Mouse (Mus musculus) lung, embryonic 16.5 days (tissue): ENCODE measurements around the gene Slc2a12. TPM values are rescaled to one million over a fixed set of nuclear protein-coding genes. Genes with fewer than 3 reads are reported as not detected.
A peak's percentile ranks its signal among the peaks of the same experiment; 100 is the strongest.

Experiments used
- ATAC-seq: fragments of 200-750 bp; cut with Nextera tagmentation; 2 replicates; pipeline ENCODE4 v1.8.0; 2017; ENCODE audit warnings: low read depth, mild to moderate bottlenecking, moderate library complexity
- H3K27ac ChIP-seq: fragments of 300-500 bp; sonication (generic); 2 replicates; pipeline ENCODE4 v1.5.1; 2014; ENCODE audit warnings: mild to moderate bottlenecking, control low read depth, low read length
- H3K27me3 ChIP-seq: fragments of 300-500 bp; sonication (generic); 2 replicates; pipeline ENCODE4 v1.6.1; 2014; ENCODE audit warnings: low read depth, low read length, mixed read lengths; ENCODE audit not compliant: control insufficient read depth, insufficient read depth
- H3K36me3 ChIP-seq: fragments of 300-500 bp; sonication (generic); 2 replicates; pipeline ENCODE4 v1.6.1; 2014; ENCODE audit warnings: low read length; ENCODE audit not compliant: control insufficient read depth, insufficient read depth
- H3K4me1 ChIP-seq: fragments of 300-500 bp; sonication (generic); replicated peaks from 2 replicates; pipeline ENCODE4 v1.6.1; 2014; ENCODE audit warnings: low read length, mixed read lengths; ENCODE audit not compliant: control insufficient read depth, insufficient read depth
- H3K4me2 ChIP-seq: fragments of 300-500 bp; sonication (generic); 2 replicates; pipeline ENCODE4 v1.6.1; 2014; ENCODE audit warnings: low read depth, low read length, control low read depth
- H3K4me3 ChIP-seq: fragments of 300-500 bp; sonication (generic); 2 replicates; pipeline ENCODE4 v1.5.1; 2014; ENCODE audit warnings: mild to moderate bottlenecking, low read length, control low read depth
- H3K9ac ChIP-seq: fragments of 300-500 bp; sonication (generic); 2 replicates; pipeline ENCODE4 v1.6.1; 2014; ENCODE audit warnings: low read length, control low read depth
- H3K9me3 ChIP-seq: fragments of 300-500 bp; sonication (generic); 2 replicates; pipeline ENCODE4 v1.6.1; 2016; ENCODE audit warnings: low read length; ENCODE audit not compliant: control insufficient read depth
- WGBS: fragments of 180-500 bp; shearing (Covaris S2); extraction: QIAGEN DNeasy Blood & Tissue Kit; methylation state at CpG from one replicate; pipeline ENCODE4 v1.1.7; 2014; 5-methylcytosine and 5-hydroxymethylcytosine counted together
- polyA plus RNA-seq: library from polyadenylated mRNA; unstranded; fragments of >200 nt; fragmentation: Nextera tagmentation; extraction: Ambion mirVana; gene quantifications from 2 replicates; pipeline ENCODE4 v1.2.1, GENCODE M21; 2015

Gene Slc2a12
- polyA plus RNA-seq, 1 experiment from 2014 or later, result 1.5 TPM

GRCm38 (mm10) chr10:22698158-22698953, 53.5 kb downstream of the Slc2a12 start:
- Histone ChIP-seq H3K4me3 (no peak overlapping the region), H3K9me3 (no peaks in the 10 kb centered on the region), H3K27me3 (no peaks in the 10 kb centered on the region), H3K27ac (peak overlapping the region; percentile 22; the same call in 1 of the 2 replicates), H3K4me2 (peak overlapping the region; percentile 18), H3K9ac (no peak overlapping the region), H3K4me1 (peaks cover 17% of the 10 kb centered on the region), H3K36me3 (peaks cover 6% of the 10 kb centered on the region)
- WGBS, result 58% methylated on average over 9 of the region's 9 CpGs
- ATAC-seq, result peak; percentile 78

- 61% methylated on average over 19 of the region's 19 CpGs for WGBS
- H3K4me3 ChIP-seq, result no peak overlapping the region
- no peak overlapping the region for H3K27ac ChIP-seq
- no peaks in the 10 kb centered on the region for H3K27me3 ChIP-seq
- no peaks in the 10 kb centered on the region for H3K9me3 ChIP-seq
- H3K4me1 ChIP-seq, result peaks cover 17% of the 10 kb centered on the region
- no peak overlapping the region for H3K4me2 ChIP-seq
- ATAC-seq, result no peak
- no peak overlapping the region for H3K9ac ChIP-seq
- H3K36me3 ChIP-seq, result peaks cover 8% of the 10 kb centered on the region
These were observed 54.9 kb downstream of the Slc2a12 start for GRCm38 (mm10) chr10:22699487-22700335.

- 61% methylated on average over 9 of the region's 9 CpGs for WGBS
- Histone ChIP-seq H3K9me3 (no peaks in the 10 kb centered on the region), H3K9ac (no peak overlapping the region), H3K27ac (no peak overlapping the region), H3K4me1 (peaks cover 17% of the 10 kb centered on the region), H3K27me3 (no peaks in the 10 kb centered on the region), H3K36me3 (peaks cover 9% of the 10 kb centered on the region), H3K4me3 (no peak overlapping the region), H3K4me2 (no peak overlapping the region)
- ATAC-seq, result no peak
These were observed 56.0 kb downstream of the Slc2a12 start for GRCm38 (mm10) chr10:22700773-22701172.

- peaks cover 14% of the 10 kb centered on the region for H3K36me3 ChIP-seq
- H3K9me3 ChIP-seq, result no peaks in the 10 kb centered on the region
- no peak overlapping the region for H3K9ac ChIP-seq
- peaks cover 17% of the 10 kb centered on the region for H3K4me1 ChIP-seq
- WGBS, result 61% methylated on average over 12 of the region's 12 CpGs
- H3K4me3 ChIP-seq, result no peak overlapping the region
- no peak overlapping the region for H3K4me2 ChIP-seq
- no peaks in the 10 kb centered on the region for H3K27me3 ChIP-seq
- ATAC-seq, result no peak
- no peak overlapping the region for H3K27ac ChIP-seq
These were observed 56.9 kb downstream of the Slc2a12 start for GRCm38 (mm10) chr10:22701485-22702315.

GRCm38 (mm10) chr10:22703844-22704243, 59.0 kb downstream of the Slc2a12 start:
- Histone ChIP-seq H3K9me3 (no peaks in the 10 kb centered on the region), H3K27me3 (no peaks in the 10 kb centered on the region), H3K36me3 (peaks cover 26% of the 10 kb centered on the region), H3K4me3 (no peak overlapping the region), H3K4me2 (no peak overlapping the region), H3K9ac (no peak overlapping the region), H3K27ac (no peak overlapping the region), H3K4me1 (peaks cover 10% of the 10 kb centered on the region)
- 87% methylated on average over 6 of the region's 6 CpGs for WGBS
- no peak for ATAC-seq

GRCm38 (mm10) chr10:22708190-22708843, 63.5 kb downstream of the Slc2a12 start:
- Histone ChIP-seq H3K4me3 (no peak overlapping the region), H3K27ac (no peak overlapping the region), H3K9me3 (no peaks in the 10 kb centered on the region), H3K4me1 (0 out of 2 replicates have a peak, but pooled peaks cover 3% of the 10 kb centered on the region), H3K27me3 (no peaks in the 10 kb centered on the region), H3K36me3 (peaks cover 20% of the 10 kb centered on the region), H3K4me2 (no peak overlapping the region), H3K9ac (no peak overlapping the region)
- ATAC-seq, result peak; percentile 90
- 68% methylated on average over 7 of the region's 7 CpGs for WGBS

- no peak for ATAC-seq
- peaks cover 17% of the 10 kb centered on the region for H3K36me3 ChIP-seq
- H3K9me3 ChIP-seq, result no peaks in the 10 kb centered on the region
- H3K4me3 ChIP-seq, result no peak overlapping the region
- no peak overlapping the region for H3K27ac ChIP-seq
- 90% methylated on average over 13 of the region's 13 CpGs for WGBS
- H3K4me2 ChIP-seq, result no peak overlapping the region
- H3K27me3 ChIP-seq, result no peaks in the 10 kb centered on the region
- H3K9ac ChIP-seq, result no peak overlapping the region
- 0 out of 2 replicates have a peak, but pooled peaks cover 3% of the 10 kb centered on the region for H3K4me1 ChIP-seq
These were observed 65.5 kb downstream of the Slc2a12 start for GRCm38 (mm10) chr10:22710173-22710777.

- Histone ChIP-seq H3K27ac (no peak overlapping the region), H3K4me1 (0 out of 2 replicates have a peak, but pooled peaks cover 3% of the 10 kb centered on the region), H3K4me2 (no peak overlapping the region), H3K36me3 (peaks cover 3% of the 10 kb centered on the region; the same call in 1 of the 2 replicates), H3K9ac (no peak overlapping the region), H3K9me3 (no peaks in the 10 kb centered on the region), H3K27me3 (no peaks in the 10 kb centered on the region), H3K4me3 (no peak overlapping the region)
- ATAC-seq, result no peak
- WGBS, result 42% methylated on average over 2 of the region's 2 CpGs
These were observed 68.1 kb downstream of the Slc2a12 start for GRCm38 (mm10) chr10:22712955-22713354.
